ENCODE assay signal across 1 mouse cellular context in the genomic region with DNA sequence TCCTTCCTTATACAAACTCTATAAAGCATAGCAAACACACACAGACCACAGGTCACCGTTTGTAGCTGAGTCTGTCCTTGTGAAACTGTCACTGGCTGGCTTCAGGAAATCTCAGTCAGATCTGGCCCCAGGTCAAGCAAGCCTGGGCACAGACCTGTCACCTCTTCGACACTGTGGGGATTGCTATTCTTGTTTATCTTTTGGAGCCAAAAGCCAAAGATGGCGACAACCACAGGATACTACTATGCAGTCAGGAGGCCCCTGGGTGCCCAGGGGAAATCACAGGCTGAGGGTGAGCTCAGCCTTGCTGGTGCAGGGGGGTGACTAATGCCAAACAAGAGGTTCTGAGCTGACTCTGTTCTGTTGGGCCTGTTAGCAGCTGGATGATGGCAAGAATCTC.
A peak's percentile ranks its signal among the peaks of the same experiment; 100 is the strongest.
TF ChIP-seq lines count a peak whose summit lies in the region.

No protein-coding gene starts in this region.

TF ChIP-seq in CH12.LX, 34 proteins besides CTCF, POLR2A, EP300 and RAD21 (continued from another document):
- TF ChIP-seq MAFK (IDR thresholded peaks at IDR 0.05; ENCODE audit: insufficient replicate concordance, low read length), result no peak
- 0 out of 2 replicates have a peak, but pooled peaks have one; percentile 7 for TF ChIP-seq MAX (IDR thresholded peaks at IDR 0.05; ENCODE audit: low read length)
- TF ChIP-seq MEF2A (IDR thresholded peaks at IDR 0.05; ENCODE audit: borderline replicate concordance, low read depth, low read length), result peak; percentile 91
- peak; percentile 88 for TF ChIP-seq IRF4 (IDR thresholded peaks at IDR 0.05; ENCODE audit: low read depth, low read length)
- TF ChIP-seq BHLHE40 (IDR thresholded peaks at IDR 0.05; ENCODE audit: low read depth, low read length), result no peak; the same call in 1 of the 2 replicates
- no peak for TF ChIP-seq USF2 (conservative IDR thresholded peaks at IDR 0.05; ENCODE audit: low read depth, low read length)
- TF ChIP-seq MYC (IDR thresholded peaks at IDR 0.05; ENCODE audit: low read depth, low read length), result no peak
- TF ChIP-seq HCFC1 (IDR thresholded peaks at IDR 0.05; ENCODE audit: low read depth, low read length), result 0 out of 2 replicates have a peak, but pooled peaks have one; percentile 16
- no peak for TF ChIP-seq NELFE (IDR thresholded peaks at IDR 0.05; ENCODE audit: low read depth, low read length)
- TF ChIP-seq PAX5 (IDR thresholded peaks at IDR 0.05; ENCODE audit: low read length), result no peak
- TF ChIP-seq POLR2AphosphoS2 (IDR thresholded peaks at IDR 0.05; ENCODE audit: low read depth, low read length), result no peak
- TF ChIP-seq CHD2 (IDR thresholded peaks at IDR 0.05; ENCODE audit: low read length), result 0 out of 2 replicates have a peak, but pooled peaks have one; percentile 22
- peak; percentile 98 for TF ChIP-seq CHD1 (IDR thresholded peaks at IDR 0.05; ENCODE audit: low read depth, low read length)
- TF ChIP-seq KAT2A (IDR thresholded peaks at IDR 0.05; ENCODE audit: insufficient replicate concordance, low read length), result no peak
- peak; percentile 84 for TF ChIP-seq ETS1 (conservative IDR thresholded peaks at IDR 0.05; ENCODE audit: low read depth, low read length)
- TF ChIP-seq SIN3A (IDR thresholded peaks at IDR 0.05; ENCODE audit: low read length), result peak; percentile 62; the same call in 1 of the 2 replicates
- no peak for TF ChIP-seq USF1 (IDR thresholded peaks at IDR 0.05; ENCODE audit: low read depth, low read length)
- no peak; the same call in none of the 2 replicates for TF ChIP-seq MXI1 (IDR thresholded peaks at IDR 0.05; ENCODE audit: low read depth, low read length)
- no peak for TF ChIP-seq GABPA (IDR thresholded peaks at IDR 0.05; ENCODE audit: insufficient replicate concordance, low read depth, low read length)
TF ChIP-seq in CH12.LX: peak in this region for 11.
